In the genomic region with DNA sequence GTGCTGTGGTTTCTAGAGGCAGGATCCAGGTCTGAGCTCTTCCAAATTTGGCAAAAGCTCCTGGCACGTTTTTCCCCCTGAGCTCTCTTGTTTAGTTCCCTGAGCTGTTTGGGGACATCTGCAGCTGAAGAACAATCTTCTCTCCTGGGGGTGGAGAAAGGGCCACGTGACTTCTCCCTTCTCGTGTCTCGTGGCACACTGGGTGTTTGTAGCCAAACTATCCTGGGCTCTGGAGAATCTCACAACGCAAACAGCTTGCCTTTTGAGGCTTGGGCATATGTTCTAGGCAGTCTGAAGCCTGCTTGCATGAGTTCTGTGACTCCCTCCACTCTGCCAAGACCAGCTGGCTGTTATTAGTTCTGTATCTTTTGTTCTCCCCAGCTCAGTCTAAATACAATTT, we compare ENCODE assay signal across 8 mouse cellular contexts.
DNase-seq lines count a peak whose midpoint lies in the region.

No protein-coding gene starts in this region.

- DNase-seq in cerebellum, postnatal 36 days: peak; percentile 5 to 19
- no peak for DNase-seq in cerebellum, adult 8-10 months
- DNase-seq in B cell, adult 2 months: peak; percentile 12 to 28
- peak; percentile 21 to 29 for DNase-seq in frontal cortex, postnatal 25 days (ENCODE audit: low spot score in 2 of 2)
- peak; percentile 29 to 33 for DNase-seq in layer of hippocampus, postnatal 25 days (ENCODE audit: extremely low spot score in 1 of 2, low spot score in 1 of 2)
- peak; percentile 12 to 55 for DNase-seq in monocyte, adult 2 months (ENCODE audit: low read depth in 1 of 2, low spot score in 2 of 2)
- DNase-seq in thymus, postnatal 25 days: peak; percentile 69
- DNase-seq in kidney, adult 11 months: no peak

Comparison
In these comparisons a context has a peak if more than half of its experiments do, and no peak if none do; other contexts are left out.
1. DNase-seq: peak in cerebellum, postnatal 36 days (2 of 2), B cell, adult 2 months (2 of 2), frontal cortex, postnatal 25 days (2 of 2), layer of hippocampus, postnatal 25 days (2 of 2), monocyte, adult 2 months (2 of 2) and thymus, postnatal 25 days (single experiment); none in cerebellum, adult 8-10 months (single experiment) and kidney, adult 11 months (single experiment).